Mouse (Mus musculus): ENCODE measurements around the gene Crygc.
"Not testable (repeated sequence)": the region's sequence is repeated elsewhere in the genome, so short reads cannot be mapped to it uniquely, and the experiment has no call there.

Crygc gene

GRCm38 (mm10) chr1:65052140-65052539 lies 21.3 kb downstream of the Crygc start:
- no peak for DNase-seq (ENCODE audit: low spot score)

- no peak for DNase-seq (ENCODE audit: low spot score)
Observed at GRCm38 (mm10) chr1:65051696-65052095, 21.8 kb downstream of the Crygc start.

DNA sequence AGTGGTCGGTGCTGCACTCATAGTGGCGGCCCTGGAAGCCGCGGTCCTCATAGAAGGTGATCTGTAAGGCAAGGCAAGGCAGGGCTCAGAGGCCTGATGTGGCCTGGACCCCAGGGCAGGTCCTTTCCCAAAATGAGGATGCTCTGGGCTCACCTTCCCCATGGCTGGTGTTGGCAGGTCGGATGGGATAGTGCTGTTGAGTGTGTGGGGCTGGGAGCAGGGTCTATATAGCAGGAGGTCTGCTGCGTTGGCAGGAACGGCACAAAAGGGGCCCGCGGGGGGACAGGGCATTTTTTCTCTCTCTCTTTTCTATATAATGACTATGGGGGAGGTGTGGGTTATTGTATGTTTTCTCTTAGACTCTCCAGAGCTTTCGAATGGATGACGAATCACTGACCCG lies 22.5 kb downstream of the Crygc start, which contains the start of gene Cryge:
Cryge (minus strand) TSS at position 198 of the 400 bp plus-strand sequence.
- not testable (repeated sequence) for DNase-seq (ENCODE audit: low spot score)

DNA sequence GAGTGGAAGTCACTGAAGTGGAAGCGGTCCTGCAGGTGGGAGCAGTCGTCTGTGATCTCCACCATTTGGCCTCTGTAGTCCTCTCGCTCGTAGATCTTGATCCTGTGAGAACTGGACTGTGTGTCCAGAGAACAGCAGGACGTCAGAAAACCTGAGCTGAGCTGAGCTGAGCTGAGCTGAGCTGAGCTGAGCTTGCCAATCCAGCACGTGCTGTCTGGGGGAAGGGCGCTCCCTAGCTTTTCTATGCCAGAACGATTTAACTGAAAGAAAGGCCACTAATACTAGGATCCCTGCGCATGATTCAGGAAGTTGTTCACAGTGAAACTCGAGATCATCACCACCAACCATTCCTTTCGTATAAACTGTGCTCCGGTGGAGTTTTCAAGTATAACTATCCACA lies 24.7 kb downstream of the Crygc start:
- DNase-seq (ENCODE audit: low spot score): peak; percentile 51

DNA sequence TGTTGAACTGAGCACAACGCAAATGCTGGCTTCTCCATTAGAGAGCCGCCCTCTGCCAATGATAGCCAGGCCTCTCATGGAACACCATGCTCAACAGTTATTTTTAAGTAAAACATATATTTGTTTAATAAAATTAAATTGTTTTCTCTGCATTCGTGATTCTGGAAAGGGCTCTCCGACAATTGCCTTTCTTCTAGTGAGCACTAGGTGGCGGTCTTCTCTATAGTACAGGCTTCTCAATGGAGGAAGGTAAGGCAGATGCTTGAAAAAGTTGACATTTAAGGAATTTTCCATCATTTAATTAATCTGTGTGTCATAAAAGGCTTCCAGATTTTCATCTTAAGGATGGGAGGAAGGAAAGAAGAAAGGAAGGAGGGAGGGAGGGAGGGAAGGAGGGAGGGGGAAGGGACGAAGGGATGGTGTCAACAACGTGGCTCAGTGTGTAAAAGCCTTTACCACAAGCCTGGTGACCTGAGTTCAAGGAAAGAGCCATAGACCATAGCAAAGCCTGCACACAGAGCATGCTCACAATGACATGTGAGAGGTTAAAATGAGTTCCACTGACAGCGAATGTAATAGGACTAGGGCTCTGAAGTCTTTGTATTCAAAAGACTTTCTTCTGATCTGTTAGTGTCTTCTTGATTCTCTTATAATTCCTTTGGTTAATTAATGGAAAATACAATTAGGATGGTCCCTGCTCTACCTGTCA lies 26.9 kb downstream of the Crygc start:
- DNase-seq (ENCODE audit: low spot score): no peak

GRCm38 (mm10) chr1:65043433-65043832 lies 30.1 kb downstream of the Crygc start:
- DNase-seq (ENCODE audit: low spot score): peak; percentile 54

DNA sequence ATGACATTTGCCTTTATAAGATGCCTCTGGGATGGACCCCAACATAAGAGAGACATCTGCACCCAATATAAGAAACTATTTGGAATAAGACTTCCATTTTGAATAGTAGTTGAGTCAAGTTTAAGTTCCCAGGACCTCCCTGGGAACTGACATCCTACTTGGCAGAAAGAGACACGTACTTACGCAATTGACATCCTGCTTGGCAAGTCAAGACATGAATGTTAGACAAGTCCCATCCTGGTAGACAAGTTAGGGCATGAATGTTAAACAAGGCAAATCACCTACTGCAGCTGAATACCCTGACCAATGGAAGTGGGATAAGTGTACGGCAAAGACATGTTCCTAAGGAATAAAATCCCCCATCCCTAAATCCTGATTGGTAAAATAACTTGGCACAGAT lies 31.7 kb downstream of the Crygc start:
- no peak for DNase-seq (ENCODE audit: low spot score)

- peak; percentile 92 for DNase-seq (ENCODE audit: low spot score)
Observed at GRCm38 (mm10) chr1:65040806-65041205, 32.7 kb downstream of the Crygc start.

GRCm38 (mm10) chr1:65039679-65040078 lies 33.8 kb downstream of the Crygc start:
- DNase-seq (ENCODE audit: low spot score): no peak

GRCm38 (mm10) chr1:65037542-65037941 lies 35.9 kb downstream of the Crygc start:
- no peak for DNase-seq (ENCODE audit: low spot score)

DNA sequence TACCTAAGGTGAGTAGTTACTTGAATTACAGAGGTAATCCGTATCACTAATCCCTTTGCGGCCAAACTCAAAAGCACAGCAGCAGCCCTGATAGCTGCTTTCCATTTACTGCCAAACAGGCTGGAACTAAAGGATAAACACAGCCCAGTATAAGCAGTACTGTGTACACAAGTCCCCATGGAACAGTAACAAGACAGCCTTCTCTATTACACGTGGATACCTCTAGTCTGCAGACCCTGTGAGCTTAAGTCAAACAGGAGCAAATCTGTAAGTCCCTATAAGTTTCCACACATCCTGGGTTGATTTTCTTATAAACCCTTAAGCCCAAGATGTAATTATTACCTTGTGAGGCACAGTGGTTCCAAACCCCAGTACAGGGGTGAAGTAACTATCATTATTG lies 38.0 kb downstream of the Crygc start:
- no peak for DNase-seq (ENCODE audit: low spot score)

- no peak for DNase-seq (ENCODE audit: low spot score)
Observed at GRCm38 (mm10) chr1:65032641-65033040, 40.8 kb downstream of the Crygc start, which contains the start of gene Akr1cl. Gene Akr1cl (minus strand): TSS chr1:65032759.

- no peak for DNase-seq (ENCODE audit: low spot score)
Observed at GRCm38 (mm10) chr1:65028206-65028605, 45.3 kb downstream of the Crygc start.

All from ovary, postnatal 36 days (tissue).